In genomic region chr13:73310183-73310929, GRCm38 (mm10) we compare ENCODE assay signal across 8 mouse cellular contexts. TPM values are rescaled to one million over a fixed set of nuclear protein-coding genes. Genes with fewer than 3 reads are reported as not detected.
DNase-seq lines count a peak whose midpoint lies in the region; ATAC-seq and TF ChIP-seq lines count a peak whose summit lies in the region.

No protein-coding gene starts in this region.

- DNase-seq in layer of hippocampus, adult 11-12 months (ENCODE audit: low spot score), result peak; percentile 31
- DNase-seq in layer of hippocampus, adult 9-10 months (ENCODE audit: low spot score), result no peak
- DNase-seq in ES-CJ7 (ENCODE audit: low read depth, low spot score), result peak; percentile 68
- peak; percentile 65 for DNase-seq in kidney, postnatal 0 days (ENCODE audit: low spot score)
- DNase-seq in midbrain, embryonic 11.5 days (ENCODE audit: low spot score, missing footprints), result peak; percentile 95
- peak; percentile 52 for DNase-seq in thymus, postnatal 25 days

- H3K4me3 ChIP-seq in heart, embryonic 14.5 days (ENCODE audit: control insufficient read depth in 1 of 2, insufficient read depth in 1 of 2, low read depth in 1 of 2, low read length in 2 of 2), result no peak overlapping the region
- H3K4me3 ChIP-seq in kidney, postnatal 0 days (replicated peaks; ENCODE audit: low read depth, low read length), result no peak overlapping the region
- no peak overlapping the region for H3K4me3 ChIP-seq in midbrain, embryonic 11.5 days (ENCODE audit: low read depth, low read length)

- WGBS in heart, embryonic 14.5 days, result 46% methylated on average over 8 of the region's 8 CpGs
- 12% methylated on average over 8 of the region's 8 CpGs for WGBS in kidney, postnatal 0 days
- 21% methylated on average over 8 of the region's 8 CpGs for WGBS in midbrain, embryonic 11.5 days

- no peaks in the 10 kb centered on the region for H3K36me3 ChIP-seq in heart, embryonic 14.5 days (ENCODE audit: control insufficient read depth, insufficient read depth, low read length)
- no peaks in the 10 kb centered on the region for H3K36me3 ChIP-seq in kidney, postnatal 0 days (ENCODE audit: insufficient read depth, low read length)
- no peaks in the 10 kb centered on the region for H3K36me3 ChIP-seq in midbrain, embryonic 11.5 days (ENCODE audit: control insufficient read depth, insufficient read depth, low read length)

- H3K4me1 ChIP-seq in heart, embryonic 14.5 days (ENCODE audit: control insufficient read depth in 2 of 2, insufficient read depth in 2 of 2, low read length in 2 of 2), result peaks cover 12 to 15% of the 10 kb centered on the region in 2 experiments
- H3K4me1 ChIP-seq in kidney, postnatal 0 days (replicated peaks; ENCODE audit: insufficient read depth, low read length), result no peaks in the 10 kb centered on the region
- peaks cover 15% of the 10 kb centered on the region for H3K4me1 ChIP-seq in midbrain, embryonic 11.5 days (ENCODE audit: control insufficient read depth, insufficient read depth, low read length)

- H3K4me2 ChIP-seq in heart, embryonic 14.5 days (ENCODE audit: low read length), result no peak overlapping the region
- H3K4me2 ChIP-seq in kidney, postnatal 0 days (ENCODE audit: low read length), result no peak overlapping the region
- no peak overlapping the region for H3K4me2 ChIP-seq in midbrain, embryonic 11.5 days

- peak; percentile 83 for TF ChIP-seq CTCF in kidney, postnatal 0 days (IDR thresholded peaks at IDR 0.05; ENCODE audit: low read depth)

- H3K27ac ChIP-seq in heart, embryonic 14.5 days (replicated peaks in 1 of 2; ENCODE audit: control insufficient read depth in 1 of 2, insufficient read depth in 1 of 2, low read depth in 2 of 2, low read length in 2 of 2), result 0 out of 4 replicates have a peak overlapping the region, but pooled peaks of 1 of the 2 experiments have one; percentile 12
- no peak overlapping the region for H3K27ac ChIP-seq in kidney, postnatal 0 days
- no peak overlapping the region for H3K27ac ChIP-seq in midbrain, embryonic 11.5 days (ENCODE audit: low read depth, low read length)

- peak; percentile 89 for ATAC-seq in common myeloid progenitor, adult 5-6 weeks (replicated peaks; ENCODE audit: low read depth, poor library complexity, severe bottlenecking)
- peak; percentile 56; the same call in 1 of the 2 replicates for ATAC-seq in heart, embryonic 14.5 days (ENCODE audit: insufficient number of reproducible peaks, insufficient read depth, low FRiP score, low read depth)
- ATAC-seq in kidney, postnatal 0 days (replicated peaks; ENCODE audit: low FRiP score, low read depth), result peak; percentile 55; the same call in 1 of the 2 replicates
- ATAC-seq in midbrain, embryonic 11.5 days (ENCODE audit: low FRiP score), result peak; percentile 77

- H3K9me3 ChIP-seq in heart, embryonic 14.5 days (ENCODE audit: control insufficient read depth, low read length), result no peaks in the 10 kb centered on the region
- no peaks in the 10 kb centered on the region for H3K9me3 ChIP-seq in kidney, postnatal 0 days (replicated peaks; ENCODE audit: low read length)
- no peaks in the 10 kb centered on the region for H3K9me3 ChIP-seq in midbrain, embryonic 11.5 days (ENCODE audit: control insufficient read depth, low read length)

- H3K9ac ChIP-seq in heart, embryonic 14.5 days (ENCODE audit: low read length), result no peak overlapping the region
- no peak overlapping the region for H3K9ac ChIP-seq in kidney, postnatal 0 days (ENCODE audit: low read depth, low read length)
- H3K9ac ChIP-seq in midbrain, embryonic 11.5 days (ENCODE audit: low read length), result no peak overlapping the region

- no peaks in the 10 kb centered on the region for H3K27me3 ChIP-seq in heart, embryonic 14.5 days (ENCODE audit: control insufficient read depth, insufficient read depth, low read length)
- H3K27me3 ChIP-seq in kidney, postnatal 0 days (ENCODE audit: insufficient read depth, low read length), result no peaks in the 10 kb centered on the region
- H3K27me3 ChIP-seq in midbrain, embryonic 11.5 days (ENCODE audit: control insufficient read depth, insufficient read depth, low read length), result no peaks in the 10 kb centered on the region; the same call in 1 of the 2 replicates

RNA-seq across cellular contexts. Expression of gene Mrpl36, which starts 18.0 kb away (rescaled TPM):
- 40.0 and 53.1 TPM in 2 replicates for total RNA-seq in common myeloid progenitor, adult 5-6 weeks (2017)
- 173 and 176 TPM in 2 replicates for polyA plus RNA-seq in heart, embryonic 14.5 days (2014; fragmentation: Nextera tagmentation; extraction: Ambion mirVana)
- 146 and 153 TPM in 2 replicates for polyA plus RNA-seq in kidney, postnatal 0 days (2015; fragmentation: Nextera tagmentation; extraction: Ambion mirVana)
- 125 and 128 TPM in 2 replicates for polyA plus RNA-seq in midbrain, embryonic 11.5 days (2014; fragmentation: Nextera tagmentation; extraction: Ambion mirVana)

RNA-seq across cellular contexts. Expression of gene Ndufs6, which starts 18.0 kb away (rescaled TPM):
- total RNA-seq in common myeloid progenitor, adult 5-6 weeks (2017), result 95.3 and 141 TPM in 2 replicates
- polyA plus RNA-seq in heart, embryonic 14.5 days (2014; fragmentation: Nextera tagmentation; extraction: Ambion mirVana), result 792 and 837 TPM in 2 replicates
- 514 and 552 TPM in 2 replicates for polyA plus RNA-seq in kidney, postnatal 0 days (2015; fragmentation: Nextera tagmentation; extraction: Ambion mirVana)
- polyA plus RNA-seq in midbrain, embryonic 11.5 days (2014; fragmentation: Nextera tagmentation; extraction: Ambion mirVana), result 305 and 326 TPM in 2 replicates

RNA-seq across cellular contexts. Expression of gene Irx4, which starts 50.1 kb away (rescaled TPM):
- not detected in 2 replicates for total RNA-seq in common myeloid progenitor, adult 5-6 weeks (2017)
- 43.3 and 47.3 TPM in 2 replicates for polyA plus RNA-seq in heart, embryonic 14.5 days (2014; fragmentation: Nextera tagmentation; extraction: Ambion mirVana)
- polyA plus RNA-seq in kidney, postnatal 0 days (2015; fragmentation: Nextera tagmentation; extraction: Ambion mirVana), result 0.18 and 0.20 TPM in 2 replicates
- 0.41 and 0.87 TPM in 2 replicates for polyA plus RNA-seq in midbrain, embryonic 11.5 days (2014; fragmentation: Nextera tagmentation; extraction: Ambion mirVana)

Comparison
In these comparisons a context has a peak if more than half of its experiments do, and no peak if none do; other contexts are left out.
1. RNA of gene Irx4, which starts 50.1 kb away (polyA plus RNA-seq): 43.3 to 47.3 TPM in heart, embryonic 14.5 days; 0.41 to 0.87 TPM in midbrain, embryonic 11.5 days and 0.18 to 0.20 TPM in kidney, postnatal 0 days; every median in the first group is over 10 times any median in the second.
2. Peak in every context shown above with its lines, with median percentiles within 50 percentile points of each other: ATAC-seq.